11 mouse cellular contexts compared by ENCODE assay signal in the genomic region with DNA sequence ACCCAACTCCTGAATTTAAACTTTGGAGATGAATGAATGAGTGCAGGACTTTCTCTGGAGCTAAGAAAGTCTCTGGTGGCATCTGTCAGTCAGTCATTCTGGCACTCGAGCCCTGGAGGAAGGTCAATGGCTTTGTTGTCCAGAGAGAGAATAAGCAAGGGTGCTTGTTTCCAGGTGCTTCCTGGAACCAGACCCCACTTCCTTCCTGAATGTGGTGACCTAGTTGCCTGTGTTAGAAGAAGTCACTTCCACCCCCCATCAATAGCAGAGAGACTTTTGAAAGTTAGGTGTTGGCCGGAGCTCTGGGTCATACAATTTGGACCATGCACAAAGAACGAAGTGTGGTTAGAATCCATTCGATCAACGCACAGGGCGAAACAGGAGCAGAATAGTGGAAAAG. TPM values are rescaled to one million over a fixed set of nuclear protein-coding genes. Genes with fewer than 3 reads are reported as not detected.
DNase-seq lines count a peak whose midpoint lies in the region; ATAC-seq and TF ChIP-seq lines count a peak whose summit lies in the region.
"Had no signal": no experiment of that assay in that cellular context is flagged by ENCODE, and none has a peak within 500 bp of the region (broad histone marks: within the 10 kb centered on the region; RNA-seq: fewer than 3 reads in every experiment).

No protein-coding gene starts in this region.

- H3K9me3 ChIP-seq in heart, embryonic 12.5 days (replicated peaks) = no peaks in the 10 kb centered on the region
- no peaks in the 10 kb centered on the region for H3K9me3 ChIP-seq in lung, postnatal 0 days (ENCODE audit: low read length)
- no peaks in the 10 kb centered on the region for H3K9me3 ChIP-seq in limb, embryonic 14.5 days (ENCODE audit: control insufficient read depth, low read length)
- H3K9me3 ChIP-seq: midbrain, embryonic 15.5 days had no signal

- no peak for DNase-seq in heart, postnatal 14 days
- no peak for DNase-seq in lung, postnatal 0 days (ENCODE audit: low spot score)
- DNase-seq in lung, postnatal 25 days (ENCODE audit: low spot score) = no peak
- DNase-seq in limb, embryonic 14.5 days (ENCODE audit: low spot score) = no peak
- DNase-seq in ovary, postnatal 36 days (ENCODE audit: low spot score) = no peak
- DNase-seq: cerebellum, adult 9-10 months; kidney, adult 18-20 months; lung, adult 2 months had no signal

- no peak overlapping the region for H3K4me3 ChIP-seq in heart, embryonic 12.5 days
- H3K4me3 ChIP-seq in lung, postnatal 0 days (ENCODE audit: low read depth, low read length) = no peak overlapping the region
- H3K4me3 ChIP-seq in embryonic fibroblast, embryonic 13.5 days (ENCODE audit: insufficient read depth, low read length) = no peak overlapping the region
- no peak overlapping the region for H3K4me3 ChIP-seq in limb, embryonic 14.5 days (replicated peaks; ENCODE audit: low read length)
- H3K4me3 ChIP-seq: midbrain, embryonic 15.5 days had no signal

- peaks cover 85% of the 10 kb centered on the region for H3K4me1 ChIP-seq in heart, embryonic 12.5 days (replicated peaks)
- peaks cover 49% of the 10 kb centered on the region for H3K4me1 ChIP-seq in lung, postnatal 0 days (ENCODE audit: insufficient read depth, low read depth, low read length)
- H3K4me1 ChIP-seq in embryonic fibroblast, embryonic 13.5 days (ENCODE audit: control insufficient read depth, insufficient read depth, low read length) = peaks cover 41% of the 10 kb centered on the region
- H3K4me1 ChIP-seq in limb, embryonic 14.5 days (ENCODE audit: control insufficient read depth, insufficient read depth, low read length) = peaks cover 77% of the 10 kb centered on the region

- no peak overlapping the region for H3K9ac ChIP-seq in heart, embryonic 12.5 days
- H3K9ac ChIP-seq in lung, postnatal 0 days (replicated peaks; ENCODE audit: low read depth) = no peak overlapping the region
- no peak overlapping the region for H3K9ac ChIP-seq in limb, embryonic 14.5 days (ENCODE audit: low read depth, low read length, severe bottlenecking)
- H3K9ac ChIP-seq: midbrain, embryonic 15.5 days had no signal

- TF ChIP-seq EP300 in lung, postnatal 0 days (IDR thresholded peaks at IDR 0.05) = peak; percentile 55; the same call in 1 of the 2 replicates

- no peak overlapping the region for H3K4me2 ChIP-seq in heart, embryonic 12.5 days
- H3K4me2 ChIP-seq in lung, postnatal 0 days (replicated peaks; ENCODE audit: low read depth, low read length) = no peak overlapping the region
- no peak overlapping the region for H3K4me2 ChIP-seq in limb, embryonic 14.5 days (replicated peaks; ENCODE audit: low read depth, low read length, severe bottlenecking)
- H3K4me2 ChIP-seq: midbrain, embryonic 15.5 days had no signal

- intact Hi-C loops in heart, postnatal 14 days (cut with DNase I) = no loop called here

- TF ChIP-seq CTCF in lung, postnatal 0 days (IDR thresholded peaks at IDR 0.05) = no peak
- no peak for TF ChIP-seq CTCF in embryonic fibroblast, embryonic 13.5 days (IDR thresholded peaks at IDR 0.05; ENCODE audit: borderline replicate concordance, insufficient read depth, low read length)

- no peak for TF ChIP-seq POLR2A in embryonic fibroblast, embryonic 13.5 days (IDR thresholded peaks at IDR 0.05; ENCODE audit: low read depth, low read length)
- TF ChIP-seq POLR2A in limb, embryonic 14.5 days (IDR thresholded peaks at IDR 0.05; ENCODE audit: borderline replicate concordance, extremely low read depth, insufficient read depth, insufficient read length) = no peak

- no peaks in the 10 kb centered on the region for H3K27me3 ChIP-seq in heart, embryonic 12.5 days (replicated peaks)
- H3K27me3 ChIP-seq in lung, postnatal 0 days (replicated peaks; ENCODE audit: insufficient read depth, low read length) = no peaks in the 10 kb centered on the region
- H3K27me3 ChIP-seq in limb, embryonic 14.5 days (ENCODE audit: control insufficient read depth, insufficient read depth, low read length) = no peaks in the 10 kb centered on the region
- H3K27me3 ChIP-seq: midbrain, embryonic 15.5 days had no signal

- peak overlapping the region; percentile 50 for H3K27ac ChIP-seq in heart, embryonic 12.5 days (ENCODE audit: poor library complexity, severe bottlenecking)
- peak overlapping the region; percentile 73 for H3K27ac ChIP-seq in lung, postnatal 0 days (ENCODE audit: low read length)
- peak overlapping the region; percentile 19; the same call in 1 of the 2 replicates for H3K27ac ChIP-seq in embryonic fibroblast, embryonic 13.5 days (ENCODE audit: insufficient read depth, low read length)
- peak overlapping the region; percentile 63 for H3K27ac ChIP-seq in limb, embryonic 14.5 days (replicated peaks; ENCODE audit: low read depth, low read length)
- H3K27ac ChIP-seq: midbrain, embryonic 15.5 days had no signal

- ATAC-seq in heart, embryonic 12.5 days (ENCODE audit: insufficient number of reproducible peaks, low FRiP score) = no peak
- no peak for ATAC-seq in lung, postnatal 0 days
- no peak for ATAC-seq in limb, embryonic 14.5 days (ENCODE audit: low FRiP score, low read depth)
- ATAC-seq: midbrain, embryonic 15.5 days had no signal

- 79% methylated on average over 6 of the region's 6 CpGs for WGBS in heart, embryonic 12.5 days
- 59% methylated on average over 6 of the region's 6 CpGs for WGBS in lung, postnatal 0 days
- 75% methylated on average over 6 of the region's 6 CpGs for WGBS in limb, embryonic 14.5 days

- peaks cover 18% of the 10 kb centered on the region; the same call in 1 of the 2 replicates for H3K36me3 ChIP-seq in heart, embryonic 12.5 days
- no peaks in the 10 kb centered on the region for H3K36me3 ChIP-seq in lung, postnatal 0 days (ENCODE audit: insufficient read depth, low read length)
- peaks cover 12% of the 10 kb centered on the region; the same call in 1 of the 2 replicates for H3K36me3 ChIP-seq in limb, embryonic 14.5 days (ENCODE audit: control insufficient read depth, insufficient read depth, low read length)
- H3K36me3 ChIP-seq: midbrain, embryonic 15.5 days had no signal

RNA-seq across cellular contexts. Expression of gene Mbnl2, which starts 19.0 kb away (rescaled TPM):
- 108 and 114 TPM in 2 replicates for polyA plus RNA-seq in heart, embryonic 12.5 days (2016; fragmentation: Nextera tagmentation; extraction: Ambion mirVana)
- total RNA-seq in heart, postnatal 14 days (2021) = 100 to 1,000 TPM; 237 to 252 TPM
- polyA plus RNA-seq in lung, postnatal 0 days (2015; fragmentation: Nextera tagmentation; extraction: Ambion mirVana) = 171 and 176 TPM in 2 replicates
- polyA plus RNA-seq in embryonic fibroblast, embryonic 13.5 days (2011; ENCODE audit: insufficient read length, low read depth, missing spikeins) = 207 and 222 TPM in 2 replicates
- 109 and 116 TPM in 2 replicates for polyA plus RNA-seq in limb, embryonic 14.5 days (2012; rRNA removed)
- polyA plus RNA-seq in limb, embryonic 14.5 days (2014; fragmentation: Nextera tagmentation; extraction: Ambion mirVana) = 160 and 161 TPM in 2 replicates

Comparison
In these comparisons a context has a peak if more than half of its experiments do, and no peak if none do; other contexts are left out.
1. H3K27ac ChIP-seq: peak in every context shown above with its lines; median percentile 73 in lung, postnatal 0 days; 63 in limb, embryonic 14.5 days; 50 in heart, embryonic 12.5 days; 19 in embryonic fibroblast, embryonic 13.5 days.